Mouse (Mus musculus) intestine, postnatal 0 days (tissue): ENCODE measurements around the gene Dnajb3. TPM values are rescaled to one million over a fixed set of nuclear protein-coding genes. Genes with fewer than 3 reads are reported as not detected.

Experiments
- ATAC-seq: fragments of 200-750 bp; cut with Nextera tagmentation; 2 replicates; pipeline ENCODE4 v1.8.0; 2017; ENCODE audit warnings: mild to moderate bottlenecking, moderate TSS enrichment, moderate library complexity
- H3K27ac ChIP-seq: fragments of 300-500 bp; sonication (generic); 2 replicates; pipeline ENCODE4 v1.5.1; 2014; ENCODE audit warnings: mild to moderate bottlenecking, low read depth, low read length, moderate library complexity
- H3K27me3 ChIP-seq: fragments of 300-500 bp; sonication (generic); replicated peaks from 2 replicates; pipeline ENCODE4 v1.6.1; 2014; ENCODE audit warnings: low read length, mixed read lengths; ENCODE audit not compliant: control insufficient read depth, insufficient read depth
- H3K36me3 ChIP-seq: fragments of 300-500 bp; sonication (generic); 2 replicates; pipeline ENCODE4 v1.6.1; 2014; ENCODE audit warnings: mild to moderate bottlenecking, moderate library complexity; ENCODE audit not compliant: control insufficient read depth, insufficient read depth
- H3K4me1 ChIP-seq: fragments of 300-500 bp; sonication (generic); replicated peaks from 2 replicates; pipeline ENCODE4 v1.6.1; 2014; ENCODE audit warnings: antibody characterized with exemption, low read length, mixed read lengths; ENCODE audit not compliant: control insufficient read depth, insufficient read depth
- H3K4me2 ChIP-seq: fragments of 300-500 bp; sonication (generic); replicated peaks from 2 replicates; pipeline ENCODE4 v1.6.1; 2014; ENCODE audit warnings: low read depth, mild to moderate bottlenecking, moderate library complexity
- H3K4me3 ChIP-seq: fragments of 300-500 bp; sonication (generic); 2 replicates; pipeline ENCODE4 v1.5.1; 2014; ENCODE audit warnings: low read depth, low read length
- H3K9ac ChIP-seq: fragments of 300-500 bp; sonication (generic); 2 replicates; pipeline ENCODE4 v1.6.1; 2014; ENCODE audit warnings: mild to moderate bottlenecking, low read depth, low read length
- H3K9me3 ChIP-seq: fragments of 300-500 bp; sonication (generic); 2 replicates; pipeline ENCODE4 v1.6.1; 2016; ENCODE audit warnings: mixed run types; ENCODE audit not compliant: control insufficient read depth
- CTCF ChIP-seq: sonication (generic); IDR thresholded peaks from 2 replicates; pipeline ENCODE4 v1.5.1; 2016; ENCODE audit warnings: low read depth, mild to moderate bottlenecking, control low read depth, antibody characterized with exemption, moderate library complexity
- WGBS: fragments of 180-500 bp; shearing (Covaris S2); extraction: QIAGEN DNeasy Blood & Tissue Kit; methylation state at CpG from one replicate; pipeline ENCODE4 v1.1.7; 2014; 5-methylcytosine and 5-hydroxymethylcytosine counted together
- polyA plus RNA-seq: library from polyadenylated mRNA; unstranded; fragments of >200 nt; fragmentation: Nextera tagmentation; extraction: Ambion mirVana; gene quantifications from 2 replicates; pipeline ENCODE4 v1.2.1, GENCODE M21; 2015

Dnajb3 gene
- polyA plus RNA-seq, 1 experiment from 2014 or later = 11.5 TPM

- peaks cover 52% of the 10 kb centered on the region for H3K9me3 ChIP-seq
- 67% methylated on average over 14 of the region's 14 CpGs for WGBS
- no peak for ATAC-seq
Measured at GRCm38 (mm10) chr1:88233421-88234247, 28.1 kb upstream of the Dnajb3 start.

GRCm38 (mm10) chr1:88232664-88233380 is 27.2 kb upstream of the Dnajb3 start:
- Histone ChIP-seq H3K9me3 (peaks cover 51% of the 10 kb centered on the region), H3K4me2 (no peak overlapping the region), H3K9ac (no peak overlapping the region), H3K27ac (no peak overlapping the region), H3K4me3 (no peak overlapping the region), H3K4me1 (no peaks in the 10 kb centered on the region), H3K27me3 (no peaks in the 10 kb centered on the region), H3K36me3 (no peaks in the 10 kb centered on the region)
- 56% methylated on average over 3 of the region's 3 CpGs for WGBS
- no peak for ATAC-seq
- no peak for TF ChIP-seq CTCF

More at GRCm38 (mm10) chr1:88233421-88234247, 28.1 kb upstream of the Dnajb3 start:
- no peak for TF ChIP-seq CTCF
- Histone ChIP-seq H3K4me3 (no peak overlapping the region), H3K36me3 (no peaks in the 10 kb centered on the region), H3K27me3 (no peaks in the 10 kb centered on the region), H3K27ac (no peak overlapping the region), H3K4me2 (no peak overlapping the region), H3K4me1 (no peaks in the 10 kb centered on the region), H3K9ac (no peak overlapping the region)

GRCm38 (mm10) chr1:88231803-88232499 is 26.4 kb upstream of the Dnajb3 start:
- no peak for ATAC-seq
- Histone ChIP-seq H3K4me2 (no peak overlapping the region), H3K27ac (no peak overlapping the region), H3K9ac (no peak overlapping the region), H3K4me3 (no peak overlapping the region), H3K9me3 (peaks cover 49% of the 10 kb centered on the region), H3K27me3 (no peaks in the 10 kb centered on the region), H3K4me1 (no peaks in the 10 kb centered on the region), H3K36me3 (no peaks in the 10 kb centered on the region)
- WGBS = 63% methylated on average over 7 of the region's 7 CpGs
- TF ChIP-seq CTCF = no peak

GRCm38 (mm10) chr1:88230981-88231802 is 25.6 kb upstream of the Dnajb3 start:
- no peak for TF ChIP-seq CTCF
- 76% methylated on average over 6 of the region's 6 CpGs for WGBS

GRCm38 (mm10) chr1:88230421-88230820 is 24.8 kb upstream of the Dnajb3 start:
- Histone ChIP-seq H3K9ac (no peak overlapping the region), H3K4me3 (no peak overlapping the region), H3K4me1 (no peaks in the 10 kb centered on the region), H3K27me3 (no peaks in the 10 kb centered on the region), H3K4me2 (no peak overlapping the region), H3K27ac (no peak overlapping the region), H3K36me3 (no peaks in the 10 kb centered on the region), H3K9me3 (peaks cover 60% of the 10 kb centered on the region)
- TF ChIP-seq CTCF = no peak
- WGBS = 71% methylated on average over 7 of the region's 7 CpGs
- no peak for ATAC-seq

More at GRCm38 (mm10) chr1:88230981-88231802, 25.6 kb upstream of the Dnajb3 start:
- H3K4me3 ChIP-seq = no peak overlapping the region
- H3K36me3 ChIP-seq = no peaks in the 10 kb centered on the region
- no peak overlapping the region for H3K9ac ChIP-seq
- H3K4me2 ChIP-seq = no peak overlapping the region
- H3K27me3 ChIP-seq = no peaks in the 10 kb centered on the region
- peaks cover 56% of the 10 kb centered on the region for H3K9me3 ChIP-seq
- ATAC-seq = no peak
- no peaks in the 10 kb centered on the region for H3K4me1 ChIP-seq
- H3K27ac ChIP-seq = no peak overlapping the region
